Mouse (Mus musculus) embryonic fibroblast, embryonic 13.5 days (primary cell): ENCODE data around the gene Vsig10l.

Experiments used
- CTCF ChIP-seq: IDR thresholded peaks from 2 replicates; pipeline ENCODE4 v1.5.1; 2011; ENCODE audit warnings: mild to moderate bottlenecking, control low read depth, low read length, moderate library complexity, borderline replicate concordance; ENCODE audit not compliant: insufficient read depth
- POLR2A ChIP-seq: IDR thresholded peaks from 2 replicates; pipeline ENCODE4 v1.6.1; 2011; ENCODE audit warnings: low read depth, mild to moderate bottlenecking, control low read depth, low read length, moderate library complexity

DNA sequence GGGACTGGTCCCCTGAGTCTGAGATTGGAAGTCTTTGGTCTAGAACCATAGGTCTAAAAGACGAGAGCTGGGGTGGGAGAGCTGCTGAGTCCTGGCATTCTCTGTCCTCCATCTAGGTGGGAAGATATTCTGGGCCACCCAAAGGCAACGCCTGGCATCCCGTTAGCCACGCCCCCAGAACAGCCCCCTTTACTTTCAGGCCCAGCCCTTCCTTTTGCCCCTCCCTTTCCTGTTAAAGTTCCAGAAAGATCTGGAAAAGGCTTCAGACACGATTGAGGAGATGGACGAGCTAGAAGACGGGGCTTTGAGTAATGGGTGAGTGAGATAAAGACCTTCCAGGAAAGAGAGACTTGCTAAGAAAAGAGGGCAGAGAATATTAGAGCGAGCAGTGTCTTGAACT is 35.5 kb upstream of the Vsig10l start, which contains the start of gene Lim2:
- no peak for TF ChIP-seq CTCF
- no peak for TF ChIP-seq POLR2A
